Mouse (Mus musculus): ENCODE measurements at regions not wholly inside any gene's neighbourhood (a gene's known extent, or its start where the extent isn't known, plus 50 kb on each side); places are given as distances from the start of the nearest gene placed in this dataset.

DNA sequence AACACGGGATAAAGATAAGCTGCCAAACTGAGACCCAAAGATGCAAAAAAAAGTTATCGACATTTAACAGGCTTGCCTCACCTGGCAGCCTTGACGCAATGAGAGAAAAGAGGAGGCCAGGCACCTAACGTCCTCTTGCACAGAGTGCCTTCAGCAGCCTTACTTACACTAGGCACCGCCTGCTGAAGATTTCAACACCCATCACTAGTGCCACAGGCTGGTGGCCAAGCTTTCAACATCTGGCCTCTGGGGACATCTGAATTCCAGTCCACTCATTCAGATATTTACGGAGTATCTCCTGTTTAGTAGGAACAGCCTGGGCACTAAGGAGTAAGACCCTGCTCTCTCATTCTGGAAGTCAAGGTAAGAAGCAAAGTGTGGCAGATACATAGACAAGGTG lies 246.3 kb upstream of the Cited2 start:
- Histone ChIP-seq H3K27me3 (ENCODE audit: control insufficient read depth, insufficient read depth, low read length, poor library complexity, severe bottlenecking) (no peaks in the 10 kb centered on the region), H3K27ac (ENCODE audit: insufficient read depth, low read length) (no peak overlapping the region), H3K4me1 (ENCODE audit: control insufficient read depth, insufficient read depth, low read length) (no peaks in the 10 kb centered on the region), H3K36me3 (ENCODE audit: control insufficient read depth, insufficient read depth, low read length, poor library complexity, severe bottlenecking) (no peaks in the 10 kb centered on the region), H3K4me3 (ENCODE audit: low read depth, low read length) (no peak overlapping the region), H3K9ac (ENCODE audit: low read depth, poor library complexity, severe bottlenecking) (no peak overlapping the region), H3K9me3 (replicated peaks; ENCODE audit: control insufficient read depth, insufficient read depth, low read length, poor library complexity, severe bottlenecking) (no peaks in the 10 kb centered on the region)
- no peak for TF ChIP-seq EP300 (IDR thresholded peaks at IDR 0.05; ENCODE audit: insufficient read depth, low read depth, low read length)
- TF ChIP-seq POLR2A (IDR thresholded peaks at IDR 0.05; ENCODE audit: insufficient read depth, low read length): no peak
- TF ChIP-seq CTCF (IDR thresholded peaks at IDR 0.05; ENCODE audit: low read depth, low read length): no peak

DNA sequence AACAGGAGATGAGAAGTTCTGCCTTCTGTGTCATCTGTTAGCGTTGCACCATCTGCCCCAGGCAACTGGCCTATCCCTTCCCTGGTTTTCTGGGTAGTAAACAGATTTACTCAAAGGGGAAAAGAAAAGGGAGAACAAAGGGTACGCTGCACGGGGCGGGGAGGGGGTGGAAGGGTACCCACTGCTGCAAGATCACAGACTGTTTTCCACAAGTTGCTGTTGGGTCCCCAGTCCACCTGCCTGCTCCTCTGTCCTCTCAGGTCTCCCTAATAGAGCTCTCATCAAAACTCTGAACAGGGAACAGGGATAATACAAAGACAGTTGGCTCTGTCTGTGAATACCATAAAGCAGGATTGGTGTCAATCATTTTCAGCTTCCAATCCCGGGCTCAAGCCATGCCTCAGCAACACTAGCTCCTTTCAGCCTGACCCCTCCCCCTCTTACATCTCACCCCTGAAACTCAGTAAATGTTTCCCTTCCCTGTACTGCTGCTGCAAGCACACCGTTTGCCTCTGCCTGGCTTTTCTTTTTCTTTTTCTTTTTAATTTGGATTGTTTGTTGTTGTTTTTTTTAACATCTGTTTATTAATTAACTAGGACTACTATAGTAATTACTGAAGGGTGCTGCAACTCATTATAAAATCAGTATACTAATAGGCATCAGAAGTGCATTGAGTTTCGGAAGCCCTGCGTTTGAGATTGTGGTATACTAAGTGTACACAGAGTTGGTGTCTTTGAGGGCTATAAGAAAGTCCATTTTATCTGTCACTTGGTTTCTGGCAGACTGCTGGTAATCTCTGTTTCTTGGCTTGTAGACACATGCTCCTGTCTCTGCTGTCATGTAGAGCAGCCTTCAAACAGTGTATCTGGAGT lies 244.0 kb upstream of the Cited2 start:
- H3K27ac ChIP-seq (ENCODE audit: insufficient read depth, low read length): no peak overlapping the region
- H3K9ac ChIP-seq (ENCODE audit: low read depth, poor library complexity, severe bottlenecking): no peak overlapping the region
- no peaks in the 10 kb centered on the region for H3K36me3 ChIP-seq (ENCODE audit: control insufficient read depth, insufficient read depth, low read length, poor library complexity, severe bottlenecking)
- no peaks in the 10 kb centered on the region for H3K27me3 ChIP-seq (ENCODE audit: control insufficient read depth, insufficient read depth, low read length, poor library complexity, severe bottlenecking)
- no peak overlapping the region for H3K4me3 ChIP-seq (ENCODE audit: low read depth, low read length)
- H3K4me1 ChIP-seq (ENCODE audit: control insufficient read depth, insufficient read depth, low read length): no peaks in the 10 kb centered on the region
- H3K9me3 ChIP-seq (replicated peaks; ENCODE audit: control insufficient read depth, insufficient read depth, low read length, poor library complexity, severe bottlenecking): no peaks in the 10 kb centered on the region
- no peak for TF ChIP-seq POLR2A (IDR thresholded peaks at IDR 0.05; ENCODE audit: insufficient read depth, low read length)
- no peak for TF ChIP-seq EP300 (IDR thresholded peaks at IDR 0.05; ENCODE audit: insufficient read depth, low read depth, low read length)

DNA sequence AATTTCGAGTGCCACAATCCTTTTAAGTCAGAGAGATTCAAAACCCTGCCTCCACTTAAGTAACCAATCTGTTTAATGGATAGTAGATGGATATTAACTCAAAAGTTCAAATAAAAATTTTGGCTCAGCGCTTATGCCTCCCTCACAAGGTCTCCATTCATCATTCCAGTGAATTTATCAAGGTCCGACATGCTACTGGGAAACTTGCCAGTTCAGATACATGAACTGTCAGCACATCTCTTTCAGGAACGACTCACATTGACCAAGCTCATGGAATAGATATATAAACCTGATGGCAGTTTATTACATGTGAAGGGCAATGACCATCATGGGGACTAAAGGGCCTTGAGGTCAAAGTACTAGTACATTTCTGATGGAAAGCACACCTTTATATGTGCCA lies 240.3 kb upstream of the Cited2 start:
- TF ChIP-seq EP300 (IDR thresholded peaks at IDR 0.05; ENCODE audit: insufficient read depth, low read depth, low read length) (no peak), CTCF (IDR thresholded peaks at IDR 0.05; ENCODE audit: low read depth, low read length) (no peak), POLR2A (IDR thresholded peaks at IDR 0.05; ENCODE audit: insufficient read depth, low read length) (no peak)
- no peak overlapping the region for H3K9ac ChIP-seq (ENCODE audit: low read depth, poor library complexity, severe bottlenecking)
- H3K4me3 ChIP-seq (ENCODE audit: low read depth, low read length): no peak overlapping the region
- H3K27me3 ChIP-seq (ENCODE audit: control insufficient read depth, insufficient read depth, low read length, poor library complexity, severe bottlenecking): no peaks in the 10 kb centered on the region
- H3K9me3 ChIP-seq (replicated peaks; ENCODE audit: control insufficient read depth, insufficient read depth, low read length, poor library complexity, severe bottlenecking): no peaks in the 10 kb centered on the region
- H3K4me1 ChIP-seq (ENCODE audit: control insufficient read depth, insufficient read depth, low read length): no peaks in the 10 kb centered on the region
- no peaks in the 10 kb centered on the region for H3K36me3 ChIP-seq (ENCODE audit: control insufficient read depth, insufficient read depth, low read length, poor library complexity, severe bottlenecking)
- no peak overlapping the region for H3K27ac ChIP-seq (ENCODE audit: insufficient read depth, low read length)

DNA sequence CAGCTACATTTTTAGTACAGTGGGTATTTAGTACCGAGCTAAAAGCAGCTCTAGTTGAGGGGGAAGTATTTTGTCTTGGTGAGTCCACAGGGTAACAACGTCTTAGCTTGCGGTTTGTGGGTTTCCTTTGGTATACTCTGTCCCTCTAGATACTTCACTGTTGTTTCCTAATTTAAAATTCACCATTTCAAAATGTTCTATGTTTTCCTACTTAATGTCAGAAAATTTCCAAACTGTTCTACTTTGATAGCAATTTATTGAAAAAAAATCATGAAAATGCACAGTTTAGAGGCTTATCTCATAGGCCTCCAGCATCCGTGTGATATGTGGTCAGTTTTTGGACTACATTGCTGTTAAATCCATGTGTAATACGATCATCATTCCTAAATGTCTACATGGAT lies 238.0 kb upstream of the Cited2 start:
- TF ChIP-seq POLR2A (IDR thresholded peaks at IDR 0.05; ENCODE audit: insufficient read depth, low read length) (no peak), EP300 (IDR thresholded peaks at IDR 0.05; ENCODE audit: insufficient read depth, low read depth, low read length) (no peak), CTCF (IDR thresholded peaks at IDR 0.05; ENCODE audit: low read depth, low read length) (no peak)
- Histone ChIP-seq H3K4me3 (ENCODE audit: low read depth, low read length) (no peak overlapping the region), H3K9ac (ENCODE audit: low read depth, poor library complexity, severe bottlenecking) (no peak overlapping the region), H3K36me3 (ENCODE audit: control insufficient read depth, insufficient read depth, low read length, poor library complexity, severe bottlenecking) (no peaks in the 10 kb centered on the region), H3K9me3 (replicated peaks; ENCODE audit: control insufficient read depth, insufficient read depth, low read length, poor library complexity, severe bottlenecking) (no peaks in the 10 kb centered on the region), H3K27me3 (ENCODE audit: control insufficient read depth, insufficient read depth, low read length, poor library complexity, severe bottlenecking) (no peaks in the 10 kb centered on the region), H3K27ac (ENCODE audit: insufficient read depth, low read length) (no peak overlapping the region), H3K4me1 (ENCODE audit: control insufficient read depth, insufficient read depth, low read length) (no peaks in the 10 kb centered on the region)

DNA sequence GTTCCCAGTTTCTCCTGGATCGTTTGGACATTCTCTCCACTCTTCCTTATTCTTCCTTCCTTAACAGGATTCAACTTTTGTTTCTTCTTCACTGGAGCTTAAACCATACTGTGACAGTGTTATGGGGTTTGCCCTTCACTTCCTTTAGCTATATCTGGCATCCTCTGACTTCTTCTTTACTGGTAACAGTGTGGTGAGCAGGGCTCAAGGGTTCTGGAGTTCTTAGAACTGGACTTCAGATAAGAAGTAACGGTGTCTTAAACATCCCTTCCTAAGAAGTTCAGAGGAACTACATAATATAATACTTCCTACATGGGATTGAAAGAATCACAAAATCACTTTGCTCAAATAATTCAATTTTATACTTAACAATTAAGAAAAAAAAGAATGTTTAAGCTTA lies 237.5 kb upstream of the Cited2 start:
- Histone ChIP-seq H3K4me1 (ENCODE audit: control insufficient read depth, insufficient read depth, low read length) (no peaks in the 10 kb centered on the region), H3K4me3 (ENCODE audit: low read depth, low read length) (no peak overlapping the region), H3K9me3 (replicated peaks; ENCODE audit: control insufficient read depth, insufficient read depth, low read length, poor library complexity, severe bottlenecking) (no peaks in the 10 kb centered on the region), H3K9ac (ENCODE audit: low read depth, poor library complexity, severe bottlenecking) (no peak overlapping the region), H3K36me3 (ENCODE audit: control insufficient read depth, insufficient read depth, low read length, poor library complexity, severe bottlenecking) (no peaks in the 10 kb centered on the region), H3K27ac (ENCODE audit: insufficient read depth, low read length) (no peak overlapping the region), H3K27me3 (ENCODE audit: control insufficient read depth, insufficient read depth, low read length, poor library complexity, severe bottlenecking) (no peaks in the 10 kb centered on the region)
- no peak for TF ChIP-seq EP300 (IDR thresholded peaks at IDR 0.05; ENCODE audit: insufficient read depth, low read depth, low read length)
- TF ChIP-seq POLR2A (IDR thresholded peaks at IDR 0.05; ENCODE audit: insufficient read depth, low read length): no peak
- no peak for TF ChIP-seq CTCF (IDR thresholded peaks at IDR 0.05; ENCODE audit: low read depth, low read length)

DNA sequence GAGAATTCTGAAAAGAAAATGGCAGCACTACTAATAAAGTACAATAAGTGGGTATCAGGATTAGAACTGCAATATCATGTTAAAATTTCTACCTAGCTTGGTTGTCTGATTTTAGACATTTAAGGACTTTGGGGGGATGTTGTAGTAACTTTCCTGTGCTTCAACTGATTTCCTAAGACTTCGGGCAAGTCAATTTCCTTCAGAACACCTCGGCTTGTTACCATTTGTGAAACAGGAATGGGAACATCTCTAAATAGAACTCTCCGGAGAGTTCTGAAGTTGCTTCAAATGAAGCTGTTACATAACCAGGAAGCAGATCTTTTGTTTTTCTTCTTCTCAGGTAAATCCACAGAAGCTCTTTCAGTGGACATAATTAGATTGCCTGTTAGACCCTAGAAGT lies 237.0 kb upstream of the Cited2 start:
- no peak overlapping the region for H3K27ac ChIP-seq (ENCODE audit: insufficient read depth, low read length)
- peaks cover under 1% of the 10 kb centered on the region for H3K4me1 ChIP-seq (ENCODE audit: control insufficient read depth, insufficient read depth, low read length)
- no peak overlapping the region for H3K9ac ChIP-seq (ENCODE audit: low read depth, poor library complexity, severe bottlenecking)
- no peaks in the 10 kb centered on the region for H3K9me3 ChIP-seq (replicated peaks; ENCODE audit: control insufficient read depth, insufficient read depth, low read length, poor library complexity, severe bottlenecking)
- TF ChIP-seq POLR2A (IDR thresholded peaks at IDR 0.05; ENCODE audit: insufficient read depth, low read length) (no peak), EP300 (IDR thresholded peaks at IDR 0.05; ENCODE audit: insufficient read depth, low read depth, low read length) (no peak), CTCF (IDR thresholded peaks at IDR 0.05; ENCODE audit: low read depth, low read length) (no peak)
- no peaks in the 10 kb centered on the region for H3K27me3 ChIP-seq (ENCODE audit: control insufficient read depth, insufficient read depth, low read length, poor library complexity, severe bottlenecking)
- H3K36me3 ChIP-seq (ENCODE audit: control insufficient read depth, insufficient read depth, low read length, poor library complexity, severe bottlenecking): no peaks in the 10 kb centered on the region
- no peak overlapping the region for H3K4me3 ChIP-seq (ENCODE audit: low read depth, low read length)

Data from ES-Bruce4 (cell line).